Mouse (Mus musculus) mouse trophoblast stem cell (cell line): ENCODE results near the gene Rap1gap.

Experiments used
- in situ Hi-C, 2 experiments: fragments of 300-500 bp; cut with MseI, MboI; formaldehyde crosslinking; loops; 2 replicates in 1 of 2; 3 replicates in 1 of 2; pipeline ENCODE4 v1.15.1; 2025

The Rap1gap gene

GRCm38 (mm10) chr4:137743791-137744190, 79.3 kb downstream of the Rap1gap start:
- in situ Hi-C loops: no loop called here

GRCm38 (mm10) chr4:137744433-137744918, 80.0 kb downstream of the Rap1gap start:
- in situ Hi-C loops: no loop called here

DNA sequence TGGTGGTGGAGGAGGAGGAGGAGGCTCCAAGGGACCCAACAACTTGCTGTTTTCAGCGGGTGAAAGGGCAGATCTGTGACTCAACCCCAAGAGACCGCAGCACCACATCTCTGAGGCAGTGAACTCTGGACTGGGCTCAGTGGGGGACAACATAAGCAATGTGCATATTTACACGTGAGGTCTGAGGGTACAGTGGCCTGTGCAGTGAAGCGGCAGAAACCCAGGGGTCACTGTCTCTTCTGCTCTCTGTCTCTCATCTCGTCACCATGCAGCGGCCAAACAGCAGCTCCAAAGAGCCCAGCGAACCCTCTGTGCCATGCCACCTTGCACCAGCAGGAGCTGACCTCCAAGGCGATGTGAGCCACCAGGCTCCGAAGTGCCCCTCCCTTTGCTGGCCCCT, 82.6 kb downstream of the Rap1gap start:
- in situ Hi-C loops: no loop called here

DNA sequence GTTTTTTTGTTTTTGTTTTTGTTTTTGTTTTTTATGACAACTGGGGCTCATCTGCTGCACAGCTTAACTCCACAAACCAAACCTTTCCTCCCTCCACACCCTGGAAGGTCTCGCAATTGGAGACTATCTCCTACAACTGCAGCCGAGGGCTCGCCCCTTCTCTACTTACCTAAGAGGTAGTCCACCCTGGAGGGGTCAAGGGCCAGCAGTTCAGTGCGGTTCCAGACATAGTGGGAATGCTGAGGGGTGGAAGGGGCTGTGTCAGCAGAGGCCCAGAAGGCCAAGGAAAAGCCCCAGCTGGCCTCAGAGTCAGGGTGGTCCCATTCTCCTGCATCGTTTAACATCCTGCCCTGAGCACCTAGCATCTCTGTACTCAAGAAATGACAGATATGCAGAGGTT, 83.1 kb downstream of the Rap1gap start:
- in situ Hi-C loops: no loop called here

GRCm38 (mm10) chr4:137748726-137749125, 84.2 kb downstream of the Rap1gap start:
- in situ Hi-C loops: no loop called here

DNA sequence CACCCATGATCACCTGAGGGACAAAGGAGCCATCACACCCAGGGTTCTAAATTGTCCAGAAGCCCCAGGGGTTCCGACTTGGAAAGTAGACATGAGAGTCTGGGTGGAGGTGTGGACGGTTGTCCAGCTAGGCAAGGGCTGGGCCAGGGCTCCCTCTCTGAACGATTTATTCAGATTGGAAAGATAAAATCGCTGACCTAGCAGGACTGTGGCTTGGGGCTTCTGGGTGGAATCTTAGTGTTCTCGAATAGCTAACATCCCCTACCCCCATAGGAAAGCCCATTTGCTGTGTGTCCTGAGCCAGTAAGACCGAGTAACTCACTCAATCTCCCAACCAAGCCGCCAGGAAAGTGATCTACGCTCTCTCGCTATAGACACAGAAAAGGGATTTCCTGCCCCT, 85.2 kb downstream of the Rap1gap start:
- in situ Hi-C loops: no loop called here

DNA sequence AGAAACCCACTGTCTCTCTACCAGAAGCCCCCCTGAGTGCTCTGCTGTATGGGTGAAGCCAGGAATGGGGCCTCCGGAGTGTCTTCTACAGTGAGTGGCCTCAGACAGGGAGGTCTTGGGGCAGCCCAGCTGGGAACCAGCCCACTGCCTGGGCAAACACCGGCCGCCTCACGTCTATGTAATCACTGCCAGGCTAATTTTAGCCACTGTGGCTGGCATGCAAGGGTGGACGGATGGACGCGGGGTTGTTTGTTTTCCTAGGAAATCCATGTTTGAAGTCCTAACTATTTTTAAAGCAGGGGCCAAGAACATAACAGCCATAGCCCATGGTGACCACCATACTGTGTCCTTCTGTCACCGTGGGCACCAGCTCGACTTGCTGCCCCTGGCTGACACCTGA, 85.6 kb downstream of the Rap1gap start:
- in situ Hi-C loops: no loop called here

DNA sequence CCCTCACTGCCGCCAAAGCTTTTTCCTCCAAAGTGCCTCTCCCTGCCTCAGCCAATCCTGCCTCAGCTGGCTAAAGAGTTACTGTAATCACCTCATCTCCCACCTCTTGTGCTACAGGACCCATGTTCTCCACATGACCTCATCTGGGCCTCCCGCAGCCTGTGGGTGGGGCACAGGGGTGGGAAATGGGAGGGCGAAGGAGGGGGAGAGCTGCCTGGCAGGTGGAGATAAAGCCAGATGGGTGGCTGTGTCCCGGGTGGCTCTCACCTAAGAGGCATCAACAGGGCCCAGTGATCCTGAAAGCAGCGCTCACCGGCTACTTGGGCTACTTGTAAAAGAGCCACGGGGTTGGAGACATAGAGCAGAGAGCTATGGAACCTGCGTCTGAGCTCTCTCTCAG, 86.8 kb downstream of the Rap1gap start:
- in situ Hi-C loops: no loop called here

DNA sequence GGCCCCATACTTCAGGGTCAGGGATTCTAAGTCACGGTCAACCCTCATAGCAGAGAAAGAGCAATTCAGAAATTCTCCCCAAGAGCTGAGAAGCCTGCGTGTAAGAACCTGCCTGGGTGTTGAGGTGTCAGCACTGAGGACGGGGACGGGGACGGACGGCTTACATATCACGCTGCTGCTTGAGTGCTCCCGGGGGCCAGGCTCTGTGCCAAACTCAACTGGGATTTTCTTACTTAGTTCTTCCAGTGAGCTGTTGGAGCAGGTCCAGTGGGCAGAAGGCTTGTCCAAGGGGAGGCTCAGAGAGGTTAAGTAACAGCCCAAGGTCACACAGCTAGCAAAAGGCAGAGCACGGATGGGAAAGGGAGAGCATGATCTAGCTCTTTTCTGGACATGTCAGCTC, 87.2 kb downstream of the Rap1gap start:
- in situ Hi-C loops: no loop called here

GRCm38 (mm10) chr4:137752471-137752870, 87.9 kb downstream of the Rap1gap start:
- in situ Hi-C loops: no loop called here

DNA sequence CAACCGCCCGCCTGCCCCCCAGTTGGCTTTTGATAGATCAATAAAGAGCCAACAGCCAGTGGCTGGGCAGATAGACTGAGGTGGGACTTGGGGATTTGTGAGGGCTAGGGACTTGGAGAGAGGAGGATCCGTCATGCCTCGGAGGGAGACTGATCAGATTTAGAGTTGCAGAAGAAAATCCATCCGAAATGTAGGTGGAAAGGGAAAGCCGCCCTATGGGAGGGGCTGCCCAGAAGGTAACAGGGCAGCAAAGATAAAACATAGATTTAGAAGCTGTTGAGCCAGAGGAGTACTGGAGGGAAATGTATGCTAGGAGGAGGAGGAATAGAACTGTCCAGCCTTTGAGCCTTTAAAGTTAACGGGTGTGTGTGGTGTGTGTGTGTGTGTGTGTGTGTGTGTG, 88.7 kb downstream of the Rap1gap start:
- in situ Hi-C loops: no loop called here

- in situ Hi-C loops: no loop called here
Observed at GRCm38 (mm10) chr4:137754446-137754845, 89.9 kb downstream of the Rap1gap start.

GRCm38 (mm10) chr4:137762886-137763285, 98.4 kb downstream of the Rap1gap start:
- in situ Hi-C loops: no loop called here

DNA sequence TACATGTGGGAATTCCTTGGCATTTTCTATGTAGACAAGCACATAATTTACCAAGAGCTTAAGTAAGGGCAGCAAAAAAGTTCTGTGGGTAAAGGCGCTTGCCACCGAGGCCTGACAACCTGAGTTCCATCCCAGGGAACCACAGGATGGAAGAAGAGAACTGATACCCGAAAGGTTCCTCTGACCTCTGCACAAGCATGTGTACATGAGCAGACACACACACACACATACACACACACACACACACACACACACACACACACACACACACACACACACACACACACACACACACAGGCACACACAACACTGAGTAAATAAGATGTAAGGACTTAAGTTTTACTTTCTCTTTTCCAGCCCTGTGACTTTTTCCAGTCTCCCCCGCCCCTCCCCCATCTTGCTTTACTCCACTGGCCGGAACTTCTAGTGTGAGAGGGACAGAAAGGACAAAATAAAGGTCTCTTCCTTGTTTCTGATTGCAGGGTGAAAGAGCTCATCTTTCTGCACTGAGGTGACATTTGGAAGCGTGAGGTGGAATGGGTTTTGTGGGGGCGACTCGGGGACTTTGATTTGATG, 99.5 kb downstream of the Rap1gap start:
- in situ Hi-C loops: no loop called here

DNA sequence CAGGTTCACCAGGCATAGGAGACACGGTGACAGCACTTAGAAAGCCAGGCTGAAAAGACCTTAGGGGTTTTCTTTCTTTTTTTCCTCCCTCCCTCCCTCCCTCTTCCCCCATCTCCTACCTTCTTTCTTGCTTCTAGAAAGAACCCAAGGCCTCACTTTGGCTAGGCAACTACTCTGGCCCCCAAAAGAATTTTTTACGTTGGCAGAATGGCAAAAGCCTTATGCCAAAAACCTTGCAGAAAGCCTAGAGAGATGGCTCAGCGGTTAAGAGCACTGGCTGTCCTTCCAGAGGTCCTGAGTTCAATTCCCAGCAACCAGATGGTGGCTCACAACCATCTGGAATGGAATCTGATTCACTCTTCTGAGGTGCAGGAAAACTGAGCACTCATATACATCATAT, 100.1 kb downstream of the Rap1gap start:
- in situ Hi-C loops: no loop called here

- in situ Hi-C loops: no loop called here
Observed at GRCm38 (mm10) chr4:137765554-137765971, 101.0 kb downstream of the Rap1gap start.

- in situ Hi-C loops: no loop called here
Observed at GRCm38 (mm10) chr4:137766365-137766764, 101.8 kb downstream of the Rap1gap start.

DNA sequence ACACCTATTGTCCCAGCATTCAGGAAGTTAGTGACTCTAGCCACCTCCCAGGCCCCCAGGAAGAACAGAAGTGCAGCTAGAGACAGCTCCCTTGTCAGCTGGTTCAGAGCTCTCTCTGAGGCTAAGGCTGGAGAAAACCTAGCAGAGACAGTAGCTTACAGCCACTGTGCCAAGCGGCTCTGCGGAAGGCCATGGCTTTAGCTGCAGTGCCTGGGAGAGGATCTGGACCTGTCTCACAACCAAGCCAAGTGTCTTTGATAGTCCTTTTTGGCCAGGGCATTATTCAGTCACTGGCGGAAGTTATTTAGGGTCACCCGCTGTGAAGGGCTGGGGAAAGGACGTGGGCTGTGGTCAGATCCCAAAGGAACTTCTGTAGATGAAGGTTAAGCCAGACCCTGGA, 103.9 kb downstream of the Rap1gap start:
- in situ Hi-C loops: no loop called here

DNA sequence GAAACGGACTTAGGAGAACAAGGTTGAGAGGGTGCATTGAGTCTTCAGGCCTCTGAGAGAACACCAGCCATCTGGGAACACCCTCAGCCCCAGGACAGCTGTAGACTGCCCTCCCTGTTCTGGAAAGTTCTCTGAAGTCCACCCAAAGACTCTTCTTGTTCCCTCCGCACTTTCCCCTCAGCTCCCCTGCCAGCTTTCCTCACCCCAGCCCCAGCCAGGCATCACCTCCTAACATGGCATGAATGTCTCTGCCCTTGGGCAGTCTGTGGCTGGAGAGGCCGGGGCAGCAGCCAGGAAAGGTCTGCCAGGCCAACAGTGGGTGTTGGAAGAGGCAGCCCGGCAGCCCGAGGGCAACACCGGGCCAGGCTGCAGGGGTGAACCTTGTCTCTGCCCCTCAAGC, 104.3 kb downstream of the Rap1gap start:
- in situ Hi-C loops: no loop called here

DNA sequence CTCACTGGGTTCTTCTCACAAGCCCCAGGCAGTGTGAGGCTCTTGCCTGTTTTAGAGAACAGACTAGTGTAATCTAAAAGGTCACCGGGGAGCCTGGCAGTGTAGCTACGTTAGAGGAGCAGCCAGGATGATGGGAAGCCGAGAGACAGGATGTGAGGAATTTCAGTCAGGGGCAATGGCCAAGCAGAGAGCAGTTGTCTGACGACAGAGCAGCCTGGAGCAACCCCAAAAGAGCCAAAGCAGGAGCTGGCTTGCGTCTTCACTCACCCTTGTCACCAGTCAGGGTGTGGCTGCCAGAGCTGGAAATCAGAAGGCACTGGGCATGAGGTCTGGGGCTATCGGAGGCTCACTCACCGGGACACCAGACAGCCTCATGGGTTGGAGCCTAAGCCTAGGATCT, 105.1 kb downstream of the Rap1gap start:
- in situ Hi-C loops: no loop called here

GRCm38 (mm10) chr4:137770901-137771612, 106.5 kb downstream of the Rap1gap start:
- in situ Hi-C loops: no loop called here

DNA sequence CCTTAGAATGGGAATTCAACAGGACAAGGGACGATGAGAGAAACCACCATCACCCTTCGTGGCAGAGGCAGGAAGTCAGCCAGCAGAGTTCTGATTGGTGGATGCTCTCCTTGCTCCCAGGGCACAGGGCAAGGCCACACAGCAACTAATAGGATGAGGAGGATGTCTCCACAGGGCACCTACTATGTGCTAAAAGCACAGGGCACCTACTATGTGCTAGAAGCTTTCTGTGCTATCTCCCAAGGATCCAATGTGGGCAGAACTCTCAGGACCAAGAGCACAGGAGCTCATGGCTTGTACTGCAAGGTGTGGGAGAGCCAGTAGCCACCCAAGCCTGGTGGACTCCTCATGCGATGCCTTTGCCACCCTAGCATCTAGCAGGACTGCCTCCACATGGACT, 107.2 kb downstream of the Rap1gap start:
- in situ Hi-C loops: no loop called here

GRCm38 (mm10) chr4:137772438-137773056, 108.0 kb downstream of the Rap1gap start:
- in situ Hi-C loops: no loop called here
